Mouse (Mus musculus): ENCODE results near the gene Gm29427. TPM values are rescaled to one million over a fixed set of nuclear protein-coding genes. Genes with fewer than 3 reads are reported as not detected.
A peak's percentile ranks its signal among the peaks of the same experiment; 100 is the strongest.

Gene Gm29427
- not detected in 2 replicates for polyA plus RNA-seq (2015; fragmentation: Nextera tagmentation; extraction: Ambion mirVana)

GRCm38 (mm10) chr1:130715561-130716217 is at the start of gene Gm29427:
Gene Gm29427, minus strand, starts transcription at chr1:130715799.
- peak; percentile 87 for ATAC-seq (ENCODE audit: insufficient read depth)
- H3K4me2 ChIP-seq: peak within 1 kb of the TSS; percentile 92
- H3K4me1 ChIP-seq (replicated peaks): peaks cover 40% of the 10 kb centered on the region
- peak within 1 kb of the TSS; percentile 98 for H3K4me3 ChIP-seq (replicated peaks)
- peak within 1 kb of the TSS; percentile 89 for H3K9ac ChIP-seq
- no peaks in the 10 kb centered on the region for H3K9me3 ChIP-seq (replicated peaks)
- H3K27ac ChIP-seq (replicated peaks): peak within 1 kb of the TSS; percentile 93
- WGBS (ENCODE audit: insufficient replicate concordance): under 1% methylated on average over 38 of the region's 38 CpGs
- H3K36me3 ChIP-seq (replicated peaks): peaks cover 33% of the 10 kb centered on the region
- H3K27me3 ChIP-seq: no peaks in the 10 kb centered on the region

- Histone ChIP-seq H3K27ac (replicated peaks) (no peak overlapping the region), H3K9ac (no peak overlapping the region), H3K9me3 (replicated peaks) (no peaks in the 10 kb centered on the region), H3K4me2 (no peak overlapping the region), H3K36me3 (replicated peaks) (no peaks in the 10 kb centered on the region), H3K27me3 (no peaks in the 10 kb centered on the region), H3K4me1 (replicated peaks) (peaks cover 20% of the 10 kb centered on the region), H3K4me3 (replicated peaks) (no peak overlapping the region)
- no peak for ATAC-seq (ENCODE audit: insufficient read depth)
- 68% methylated on average over 12 of the region's 12 CpGs for WGBS (ENCODE audit: insufficient replicate concordance)
These were observed 48.4 kb upstream of the Gm29427 start for GRCm38 (mm10) chr1:130764027-130764461.

GRCm38 (mm10) chr1:130762045-130762760 is 46.6 kb upstream of the Gm29427 start:
- Histone ChIP-seq H3K4me2 (no peak overlapping the region), H3K27me3 (no peaks in the 10 kb centered on the region), H3K27ac (replicated peaks) (no peak overlapping the region), H3K4me3 (replicated peaks) (no peak overlapping the region), H3K4me1 (replicated peaks) (peaks cover 20% of the 10 kb centered on the region), H3K36me3 (replicated peaks) (no peaks in the 10 kb centered on the region), H3K9ac (no peak overlapping the region), H3K9me3 (replicated peaks) (no peaks in the 10 kb centered on the region)
- WGBS (ENCODE audit: insufficient replicate concordance): 71% methylated on average over 3 of the region's 3 CpGs
- no peak for ATAC-seq (ENCODE audit: insufficient read depth)

GRCm38 (mm10) chr1:130761597-130761996 is 46.0 kb upstream of the Gm29427 start:
- H3K9me3 ChIP-seq (replicated peaks): no peaks in the 10 kb centered on the region
- H3K27ac ChIP-seq (replicated peaks): no peak overlapping the region
- H3K36me3 ChIP-seq (replicated peaks): no peaks in the 10 kb centered on the region
- no peak overlapping the region for H3K4me2 ChIP-seq
- peaks cover 17% of the 10 kb centered on the region for H3K4me1 ChIP-seq (replicated peaks)
- ATAC-seq (ENCODE audit: insufficient read depth): no peak
- no peaks in the 10 kb centered on the region for H3K27me3 ChIP-seq
- no peak overlapping the region for H3K4me3 ChIP-seq (replicated peaks)
- 43% methylated on average over 1 of the region's 1 CpGs for WGBS (ENCODE audit: insufficient replicate concordance)
- no peak overlapping the region for H3K9ac ChIP-seq

GRCm38 (mm10) chr1:130759689-130760088 is 44.1 kb upstream of the Gm29427 start:
- WGBS (ENCODE audit: insufficient replicate concordance): 59% methylated on average over 9 of the region's 9 CpGs
- Histone ChIP-seq H3K9me3 (replicated peaks) (no peaks in the 10 kb centered on the region), H3K27me3 (no peaks in the 10 kb centered on the region), H3K4me1 (replicated peaks) (peaks cover 16% of the 10 kb centered on the region), H3K36me3 (replicated peaks) (no peaks in the 10 kb centered on the region), H3K4me2 (no peak overlapping the region), H3K4me3 (replicated peaks) (no peak overlapping the region), H3K9ac (no peak overlapping the region), H3K27ac (replicated peaks) (no peak overlapping the region)
- ATAC-seq (ENCODE audit: insufficient read depth): no peak

- Histone ChIP-seq H3K4me1 (replicated peaks) (peaks cover 59% of the 10 kb centered on the region), H3K27ac (replicated peaks) (peak overlapping the region; percentile 53), H3K9ac (no peak overlapping the region), H3K27me3 (no peaks in the 10 kb centered on the region), H3K9me3 (replicated peaks) (no peaks in the 10 kb centered on the region), H3K4me2 (no peak overlapping the region), H3K36me3 (replicated peaks) (peaks cover 17% of the 10 kb centered on the region), H3K4me3 (replicated peaks) (no peak overlapping the region)
- ATAC-seq (ENCODE audit: insufficient read depth): no peak
- WGBS (ENCODE audit: insufficient replicate concordance): 21% methylated on average over 3 of the region's 3 CpGs
These were observed 31.2 kb upstream of the Gm29427 start for GRCm38 (mm10) chr1:130746819-130747218.

- WGBS (ENCODE audit: insufficient replicate concordance): 89% methylated on average over 3 of the region's 3 CpGs
- Histone ChIP-seq H3K27me3 (no peaks in the 10 kb centered on the region), H3K9ac (no peak overlapping the region), H3K9me3 (replicated peaks) (no peaks in the 10 kb centered on the region), H3K4me2 (0 out of 2 replicates have a peak overlapping the region, but pooled peaks have one; percentile 6), H3K27ac (replicated peaks) (peak overlapping the region; percentile 99), H3K36me3 (replicated peaks) (peaks cover 17% of the 10 kb centered on the region), H3K4me3 (replicated peaks) (no peak overlapping the region), H3K4me1 (replicated peaks) (peaks cover 68% of the 10 kb centered on the region)
- no peak for ATAC-seq (ENCODE audit: insufficient read depth)
These were observed 30.0 kb upstream of the Gm29427 start for GRCm38 (mm10) chr1:130745591-130745990.

GRCm38 (mm10) chr1:130744961-130745360 is 29.4 kb upstream of the Gm29427 start:
- peaks cover 17% of the 10 kb centered on the region for H3K36me3 ChIP-seq (replicated peaks)
- ATAC-seq (ENCODE audit: insufficient read depth): no peak
- H3K4me3 ChIP-seq (replicated peaks): no peak overlapping the region
- peak overlapping the region; percentile 43; the same call in 1 of the 2 replicates for H3K4me2 ChIP-seq
- H3K27ac ChIP-seq (replicated peaks): peak overlapping the region; percentile 99
- no peaks in the 10 kb centered on the region for H3K9me3 ChIP-seq (replicated peaks)
- no peak overlapping the region for H3K9ac ChIP-seq
- H3K27me3 ChIP-seq: no peaks in the 10 kb centered on the region
- WGBS (ENCODE audit: insufficient replicate concordance): 76% methylated on average over 5 of the region's 5 CpGs
- peaks cover 75% of the 10 kb centered on the region for H3K4me1 ChIP-seq (replicated peaks)

DNA sequence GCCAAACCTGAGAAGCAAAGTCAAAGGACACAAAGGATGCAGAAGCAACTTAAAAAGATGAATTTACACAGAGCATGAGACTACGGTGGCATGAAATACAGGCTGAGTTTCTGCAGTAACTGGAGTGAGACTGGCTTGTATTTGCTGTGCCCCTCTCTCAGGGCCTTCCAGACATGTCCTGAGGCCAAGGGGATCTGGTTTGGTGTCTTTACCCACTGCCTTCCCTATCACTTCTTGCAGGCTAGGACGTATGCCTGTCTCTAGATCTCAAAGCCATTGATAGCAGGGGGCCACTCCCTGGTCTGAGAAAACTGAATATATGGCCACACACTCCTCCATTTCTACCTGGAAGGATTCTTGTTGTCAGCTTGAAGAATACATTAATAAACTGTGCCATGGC is 28.6 kb upstream of the Gm29427 start:
- H3K9ac ChIP-seq: peak overlapping the region; percentile 41
- peak overlapping the region; percentile 99 for H3K27ac ChIP-seq (replicated peaks)
- peak overlapping the region; percentile 6 for H3K4me3 ChIP-seq (replicated peaks)
- H3K27me3 ChIP-seq: no peaks in the 10 kb centered on the region
- WGBS (ENCODE audit: insufficient replicate concordance): 27% methylated on average over 2 of the region's 2 CpGs
- peak overlapping the region; percentile 43 for H3K4me2 ChIP-seq
- peaks cover 17% of the 10 kb centered on the region for H3K36me3 ChIP-seq (replicated peaks)
- H3K4me1 ChIP-seq (replicated peaks): peaks cover 82% of the 10 kb centered on the region
- H3K9me3 ChIP-seq (replicated peaks): no peaks in the 10 kb centered on the region
- ATAC-seq (ENCODE audit: insufficient read depth): peak; percentile 33

DNA sequence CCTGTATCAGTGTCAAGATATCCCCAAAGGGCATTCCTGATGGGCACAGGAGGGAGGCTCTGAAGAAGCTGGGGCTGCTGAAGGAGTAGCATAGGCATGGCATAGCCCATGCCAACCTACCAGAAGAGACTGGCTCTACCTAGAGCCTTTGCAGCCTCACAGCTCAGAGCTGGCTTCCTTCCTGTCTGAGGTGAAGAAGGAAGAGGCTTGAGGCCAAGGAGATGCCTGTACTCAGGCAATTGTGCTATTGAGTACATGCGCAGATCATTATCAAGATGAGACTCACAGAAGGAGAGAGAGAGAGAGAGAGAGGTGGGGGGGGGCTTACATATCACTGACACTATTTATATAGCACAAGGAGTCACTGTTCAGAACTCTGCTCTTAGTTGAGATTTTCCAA is 28.2 kb upstream of the Gm29427 start:
- Histone ChIP-seq H3K4me1 (replicated peaks) (peaks cover 86% of the 10 kb centered on the region), H3K36me3 (replicated peaks) (peaks cover 17% of the 10 kb centered on the region), H3K9ac (peak overlapping the region; percentile 41), H3K4me2 (peak overlapping the region; percentile 43), H3K27me3 (no peaks in the 10 kb centered on the region), H3K27ac (replicated peaks) (peak overlapping the region; percentile 99), H3K4me3 (replicated peaks) (no peak overlapping the region), H3K9me3 (replicated peaks) (no peaks in the 10 kb centered on the region)
- 38% methylated on average over 1 of the region's 1 CpGs for WGBS (ENCODE audit: insufficient replicate concordance)
- no peak for ATAC-seq (ENCODE audit: insufficient read depth)

- Histone ChIP-seq H3K9ac (peak overlapping the region; percentile 58), H3K9me3 (replicated peaks) (no peaks in the 10 kb centered on the region), H3K27ac (replicated peaks) (peak overlapping the region; percentile 99), H3K4me1 (replicated peaks) (peaks cover 97% of the 10 kb centered on the region), H3K36me3 (replicated peaks) (peaks cover 30% of the 10 kb centered on the region), H3K4me2 (peak overlapping the region; percentile 79), H3K27me3 (no peaks in the 10 kb centered on the region), H3K4me3 (replicated peaks) (no peak overlapping the region)
- WGBS (ENCODE audit: insufficient replicate concordance): 72% methylated on average over 7 of the region's 7 CpGs
- ATAC-seq (ENCODE audit: insufficient read depth): no peak
These were observed 26.6 kb upstream of the Gm29427 start for GRCm38 (mm10) chr1:130742201-130742600.
